Mouse (Mus musculus) hindbrain, embryonic 12.5 days (tissue): ENCODE measurements around the gene Acss2. TPM values are rescaled to one million over a fixed set of nuclear protein-coding genes. Genes with fewer than 3 reads are reported as not detected.

Experiments
- ATAC-seq: fragments of 200-750 bp; cut with Nextera tagmentation; 2 replicates; pipeline ENCODE4 v1.8.0; 2017; ENCODE audit warnings: moderate TSS enrichment; ENCODE audit not compliant: low FRiP score
- H3K27ac ChIP-seq: fragments of 300-500 bp; sonication (generic); 2 replicates; pipeline ENCODE4 v1.5.1; 2016; ENCODE audit warnings: mild to moderate bottlenecking
- H3K27me3 ChIP-seq: fragments of 300-500 bp; sonication (generic); 2 replicates; pipeline ENCODE4 v1.6.1; 2016; ENCODE audit warnings: mild to moderate bottlenecking
- H3K36me3 ChIP-seq: fragments of 300-500 bp; sonication (generic); 2 replicates; pipeline ENCODE4 v1.6.1; 2016; ENCODE audit warnings: mild to moderate bottlenecking
- H3K4me1 ChIP-seq: fragments of 300-500 bp; sonication (generic); 2 replicates; pipeline ENCODE4 v1.6.1; 2016
- H3K4me2 ChIP-seq: fragments of 300-500 bp; sonication (generic); replicated peaks from 2 replicates; pipeline ENCODE4 v1.6.1; 2016; ENCODE audit warnings: mild to moderate bottlenecking
- H3K4me3 ChIP-seq: fragments of 300-500 bp; sonication (generic); 2 replicates; pipeline ENCODE4 v1.5.1; 2016; ENCODE audit warnings: mild to moderate bottlenecking
- H3K9ac ChIP-seq: fragments of 300-500 bp; sonication (generic); 2 replicates; pipeline ENCODE4 v1.6.1; 2016; ENCODE audit warnings: mild to moderate bottlenecking, moderate library complexity
- H3K9me3 ChIP-seq: fragments of 300-500 bp; sonication (generic); replicated peaks from 2 replicates; pipeline ENCODE4 v1.6.1; 2016; ENCODE audit warnings: mild to moderate bottlenecking
- WGBS: fragments of 180-500 bp; shearing (Covaris S2); methylation state at CpG from one replicate; pipeline ENCODE4 v1.1.7; 2016; 5-methylcytosine and 5-hydroxymethylcytosine counted together
- polyA plus RNA-seq: library from polyadenylated mRNA; unstranded; fragments of >200 nt; fragmentation: Nextera tagmentation; extraction: Ambion mirVana; gene quantifications from 2 replicates; pipeline ENCODE4 v1.2.1, GENCODE M21; 2016

Gene Acss2
- polyA plus RNA-seq, 1 experiment from 2014 or later: 28.7 TPM

GRCm38 (mm10) chr2:155624730-155625129 is 107.0 kb downstream of the Acss2 start:
- no peak for ATAC-seq
- Histone ChIP-seq H3K4me2 (no peak overlapping the region), H3K9ac (no peak overlapping the region), H3K4me3 (no peak overlapping the region), H3K4me1 (peaks cover 14% of the 10 kb centered on the region), H3K9me3 (no peaks in the 10 kb centered on the region), H3K36me3 (no peaks in the 10 kb centered on the region), H3K27ac (no peak overlapping the region), H3K27me3 (peaks cover 59% of the 10 kb centered on the region)
- 38% methylated on average over 10 of the region's 10 CpGs for WGBS

GRCm38 (mm10) chr2:155626277-155626676 is 108.5 kb downstream of the Acss2 start:
- 0 out of 2 replicates have a peak, but pooled peaks cover 3% of the 10 kb centered on the region for H3K36me3 ChIP-seq
- no peaks in the 10 kb centered on the region for H3K9me3 ChIP-seq
- peaks cover 69% of the 10 kb centered on the region for H3K27me3 ChIP-seq
- peaks cover 29% of the 10 kb centered on the region for H3K4me1 ChIP-seq
- H3K4me3 ChIP-seq: no peak overlapping the region
- WGBS: 47% methylated on average over 15 of the region's 15 CpGs
- H3K4me2 ChIP-seq: no peak overlapping the region
- no peak overlapping the region for H3K27ac ChIP-seq
- ATAC-seq: 0 out of 2 replicates have a peak, but pooled peaks have one; percentile 3
- H3K9ac ChIP-seq: 0 out of 2 replicates have a peak overlapping the region, but pooled peaks have one; percentile 1

DNA sequence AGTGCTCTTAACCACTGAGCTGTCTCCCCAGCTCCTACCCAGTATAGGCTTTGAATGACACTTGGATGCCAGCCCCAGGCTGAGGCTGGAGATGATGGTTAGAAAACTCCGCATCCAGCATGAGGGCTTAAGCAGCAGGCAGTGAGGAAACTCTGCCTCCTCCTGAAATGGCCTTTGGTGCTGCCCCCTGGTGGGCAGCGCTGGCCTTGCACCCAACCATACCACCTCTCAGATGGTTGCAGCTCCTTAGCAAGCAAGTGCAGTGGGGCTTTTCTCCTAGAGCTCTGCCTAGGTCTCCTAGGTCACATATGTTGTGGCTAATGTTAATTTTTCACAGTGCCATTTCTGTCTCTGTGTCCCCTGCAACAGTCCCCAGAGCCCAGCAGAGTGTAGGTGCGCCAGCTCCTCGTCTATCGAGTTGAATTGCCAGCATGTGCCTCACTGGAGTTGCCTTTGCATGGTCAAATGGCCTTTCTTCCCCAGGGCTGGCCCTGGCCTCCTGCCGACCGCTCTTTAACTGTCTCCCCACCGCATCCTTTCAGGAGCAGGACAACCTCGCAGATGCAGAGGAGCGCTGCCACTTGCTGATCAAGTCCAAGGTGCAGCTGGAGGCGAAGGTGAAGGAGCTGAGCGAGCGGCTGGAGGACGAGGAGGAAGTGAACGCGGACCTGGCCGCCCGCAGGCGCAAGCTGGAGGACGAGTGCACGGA is 109.4 kb downstream of the Acss2 start:
- Histone ChIP-seq H3K9me3 (no peaks in the 10 kb centered on the region), H3K4me1 (peaks cover 32% of the 10 kb centered on the region), H3K4me3 (no peak overlapping the region), H3K9ac (no peak overlapping the region), H3K27ac (no peak overlapping the region), H3K36me3 (peaks cover 11% of the 10 kb centered on the region; the same call in 1 of the 2 replicates), H3K4me2 (no peak overlapping the region), H3K27me3 (peaks cover 75% of the 10 kb centered on the region)
- 43% methylated on average over 21 of the region's 21 CpGs for WGBS
- no peak for ATAC-seq

GRCm38 (mm10) chr2:155628112-155628511 is 110.4 kb downstream of the Acss2 start:
- no peaks in the 10 kb centered on the region for H3K9me3 ChIP-seq
- peaks cover 78% of the 10 kb centered on the region for H3K27me3 ChIP-seq
- no peak overlapping the region for H3K27ac ChIP-seq
- H3K4me2 ChIP-seq: no peak overlapping the region
- peaks cover 32% of the 10 kb centered on the region for H3K4me1 ChIP-seq
- WGBS: 79% methylated on average over 9 of the region's 9 CpGs
- ATAC-seq: no peak
- H3K36me3 ChIP-seq: peaks cover 19% of the 10 kb centered on the region
- H3K4me3 ChIP-seq: no peak overlapping the region
- H3K9ac ChIP-seq: no peak overlapping the region

- no peak overlapping the region for H3K4me2 ChIP-seq
- peaks cover 23% of the 10 kb centered on the region for H3K36me3 ChIP-seq
- 73% methylated on average over 13 of the region's 13 CpGs for WGBS
- peaks cover 32% of the 10 kb centered on the region for H3K4me1 ChIP-seq
- H3K9me3 ChIP-seq: no peaks in the 10 kb centered on the region
- ATAC-seq: no peak
- peaks cover 82% of the 10 kb centered on the region for H3K27me3 ChIP-seq
- H3K27ac ChIP-seq: no peak overlapping the region
- H3K9ac ChIP-seq: no peak overlapping the region
- H3K4me3 ChIP-seq: no peak overlapping the region
Observed at GRCm38 (mm10) chr2:155628519-155628918, 110.8 kb downstream of the Acss2 start.

DNA sequence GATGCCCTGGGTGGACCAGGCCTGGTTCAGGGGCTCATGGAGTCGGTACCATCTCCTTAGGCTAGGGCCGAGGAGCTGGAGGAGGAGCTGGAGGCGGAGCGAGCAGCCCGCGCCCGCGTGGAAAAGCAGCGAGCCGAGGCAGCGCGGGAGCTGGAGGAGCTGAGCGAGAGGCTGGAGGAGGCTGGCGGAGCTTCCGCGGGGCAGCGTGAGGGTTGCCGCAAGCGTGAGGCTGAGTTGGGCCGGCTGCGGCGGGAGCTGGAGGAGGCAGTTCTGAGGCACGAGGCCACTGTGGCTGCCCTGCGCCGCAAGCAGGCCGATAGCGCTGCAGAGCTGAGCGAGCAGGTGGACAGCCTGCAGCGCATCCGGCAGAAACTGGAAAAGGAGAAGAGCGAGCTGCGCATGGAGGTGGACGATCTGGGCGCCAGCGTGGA is 111.5 kb downstream of the Acss2 start:
- Histone ChIP-seq H3K9ac (peak overlapping the region; percentile 62), H3K4me1 (peaks cover 32% of the 10 kb centered on the region), H3K27me3 (peaks cover 87% of the 10 kb centered on the region), H3K4me3 (peak overlapping the region; percentile 28), H3K9me3 (no peaks in the 10 kb centered on the region), H3K27ac (no peak overlapping the region), H3K36me3 (peaks cover 31% of the 10 kb centered on the region), H3K4me2 (peak overlapping the region; percentile 62)
- peak; percentile 12; the same call in 1 of the 2 replicates for ATAC-seq
- WGBS: 3% methylated on average over 34 of the region's 35 CpGs

GRCm38 (mm10) chr2:155630153-155630552 is 112.4 kb downstream of the Acss2 start:
- 17% methylated on average over 20 of the region's 20 CpGs for WGBS
- no peak overlapping the region for H3K4me2 ChIP-seq
- H3K27me3 ChIP-seq: peaks cover 87% of the 10 kb centered on the region
- no peak overlapping the region for H3K9ac ChIP-seq
- H3K36me3 ChIP-seq: peaks cover 40% of the 10 kb centered on the region
- H3K27ac ChIP-seq: no peak overlapping the region
- H3K9me3 ChIP-seq: no peaks in the 10 kb centered on the region
- no peak overlapping the region for H3K4me3 ChIP-seq
- peaks cover 32% of the 10 kb centered on the region for H3K4me1 ChIP-seq
- ATAC-seq: no peak

DNA sequence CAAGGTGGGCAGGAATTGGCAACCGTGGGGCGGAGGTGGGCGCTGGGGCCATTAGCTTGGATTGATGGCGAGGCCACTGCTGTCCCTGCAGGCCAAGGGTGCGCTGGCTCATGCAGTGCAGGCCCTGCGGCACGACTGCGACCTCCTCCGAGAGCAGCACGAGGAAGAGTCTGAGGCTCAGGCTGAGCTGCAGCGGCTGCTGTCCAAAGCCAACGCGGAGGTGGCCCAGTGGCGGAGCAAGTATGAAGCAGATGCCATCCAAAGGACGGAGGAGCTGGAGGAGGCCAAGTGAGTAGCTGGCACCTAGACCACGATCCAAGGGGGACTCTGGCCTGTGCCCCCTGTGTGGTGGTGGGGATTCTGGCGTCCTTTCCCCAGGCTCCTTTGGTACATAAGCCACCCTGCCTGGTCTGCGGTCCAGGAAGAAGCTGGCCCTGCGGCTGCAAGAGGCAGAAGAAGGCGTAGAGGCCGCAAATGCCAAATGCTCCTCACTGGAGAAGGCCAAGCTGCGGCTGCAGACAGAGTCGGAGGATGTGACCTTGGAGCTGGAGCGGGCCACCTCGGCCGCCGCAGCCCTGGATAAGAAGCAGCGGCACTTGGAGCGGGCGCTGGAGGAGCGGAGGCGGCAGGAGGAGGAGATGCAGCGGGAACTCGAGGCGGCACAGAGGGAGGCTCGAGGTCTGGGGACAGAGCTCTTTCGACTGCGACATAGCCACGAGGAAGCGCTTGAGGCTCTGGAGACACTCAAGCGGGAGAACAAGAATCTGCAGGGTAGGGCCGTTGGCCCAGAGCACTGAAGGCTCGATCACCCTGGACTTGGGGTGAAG is 113.1 kb downstream of the Acss2 start:
- H3K9me3 ChIP-seq: no peaks in the 10 kb centered on the region
- peaks cover 32% of the 10 kb centered on the region for H3K4me1 ChIP-seq
- peaks cover 46% of the 10 kb centered on the region for H3K36me3 ChIP-seq
- H3K27me3 ChIP-seq: peaks cover 81% of the 10 kb centered on the region
- H3K4me2 ChIP-seq: no peak overlapping the region
- H3K27ac ChIP-seq: no peak overlapping the region
- 0 out of 2 replicates have a peak overlapping the region, but pooled peaks have one; percentile 13 for H3K9ac ChIP-seq
- ATAC-seq: no peak
- 18% methylated on average over 43 of the region's 43 CpGs for WGBS
- H3K4me3 ChIP-seq: no peak overlapping the region

- Histone ChIP-seq H3K36me3 (peaks cover 61% of the 10 kb centered on the region), H3K4me2 (no peak overlapping the region), H3K9ac (no peak overlapping the region), H3K9me3 (no peaks in the 10 kb centered on the region), H3K27me3 (peaks cover 71% of the 10 kb centered on the region), H3K27ac (no peak overlapping the region), H3K4me1 (peaks cover 25% of the 10 kb centered on the region), H3K4me3 (no peak overlapping the region)
- ATAC-seq: no peak
- 70% methylated on average over 30 of the region's 30 CpGs for WGBS
Observed at GRCm38 (mm10) chr2:155632138-155632936, 114.6 kb downstream of the Acss2 start.

- H3K4me3 ChIP-seq: no peak overlapping the region
- H3K4me2 ChIP-seq: no peak overlapping the region
- no peak for ATAC-seq
- H3K9ac ChIP-seq: no peak overlapping the region
- H3K36me3 ChIP-seq: peaks cover 69% of the 10 kb centered on the region
- no peaks in the 10 kb centered on the region for H3K9me3 ChIP-seq
- H3K4me1 ChIP-seq: peaks cover 25% of the 10 kb centered on the region
- 74% methylated on average over 19 of the region's 19 CpGs for WGBS
- H3K27me3 ChIP-seq: peaks cover 63% of the 10 kb centered on the region
- no peak overlapping the region for H3K27ac ChIP-seq
Observed at GRCm38 (mm10) chr2:155633121-155633520, 115.4 kb downstream of the Acss2 start.

DNA sequence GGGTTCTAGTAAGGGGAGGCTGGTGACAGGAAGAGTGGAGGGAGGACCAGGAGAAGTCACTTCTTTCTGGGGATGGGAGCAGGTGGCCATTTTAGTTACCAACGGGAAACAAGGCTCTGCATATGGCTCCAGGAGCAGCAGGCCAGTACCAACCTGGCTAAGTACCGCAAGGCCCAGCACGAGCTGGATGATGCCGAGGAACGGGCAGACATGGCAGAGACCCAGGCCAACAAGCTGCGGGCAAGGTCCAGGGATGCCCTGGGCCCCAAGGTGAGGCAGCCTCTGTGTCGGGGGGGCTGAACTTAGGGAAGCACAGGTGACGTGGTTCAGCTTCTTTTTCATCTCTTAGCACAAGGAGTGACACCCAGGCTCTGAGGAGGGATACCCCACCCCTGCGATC is 116.0 kb downstream of the Acss2 start:
- H3K27me3 ChIP-seq: peaks cover 57% of the 10 kb centered on the region
- no peaks in the 10 kb centered on the region for H3K9me3 ChIP-seq
- no peak for ATAC-seq
- H3K36me3 ChIP-seq: peaks cover 74% of the 10 kb centered on the region
- H3K9ac ChIP-seq: no peak overlapping the region
- WGBS: 91% methylated on average over 9 of the region's 9 CpGs
- H3K4me1 ChIP-seq: peaks cover 25% of the 10 kb centered on the region
- H3K4me2 ChIP-seq: no peak overlapping the region
- H3K27ac ChIP-seq: no peak overlapping the region
- no peak overlapping the region for H3K4me3 ChIP-seq

- Histone ChIP-seq H3K4me2 (no peak overlapping the region), H3K9me3 (no peaks in the 10 kb centered on the region), H3K4me1 (peaks cover 20% of the 10 kb centered on the region), H3K36me3 (peaks cover 82% of the 10 kb centered on the region), H3K4me3 (no peak overlapping the region), H3K9ac (no peak overlapping the region), H3K27ac (no peak overlapping the region), H3K27me3 (peaks cover 48% of the 10 kb centered on the region)
- no peak for ATAC-seq
- 91% methylated on average over 8 of the region's 8 CpGs for WGBS
Observed at GRCm38 (mm10) chr2:155634562-155634961, 116.8 kb downstream of the Acss2 start.
